Mouse (Mus musculus): ENCODE data around the gene Psmd12. TPM values are rescaled to one million over a fixed set of nuclear protein-coding genes. Genes with fewer than 3 reads are reported as not detected.

Psmd12 gene
- total RNA-seq (2021) = 87.1 and 95.0 TPM in 2 replicates
- long read RNA-seq, experiment 1, transcript Psmd12-201 (11 exons, 1,904 nt) = major isoform, 224 of 240 reads
- long read RNA-seq, experiment 1, partial matches to known transcripts = 6 of 240 reads
- long read RNA-seq, experiment 1, other reads (novel, unspliced or antisense) = 10 of 240 reads
- long read RNA-seq, experiment 2, transcript Psmd12-201 (11 exons, 1,904 nt) = major isoform, 176 of 193 reads
- long read RNA-seq, experiment 2, partial matches to known transcripts = 5 of 193 reads
- long read RNA-seq, experiment 2, other reads (novel, unspliced or antisense) = 12 of 193 reads

DNA sequence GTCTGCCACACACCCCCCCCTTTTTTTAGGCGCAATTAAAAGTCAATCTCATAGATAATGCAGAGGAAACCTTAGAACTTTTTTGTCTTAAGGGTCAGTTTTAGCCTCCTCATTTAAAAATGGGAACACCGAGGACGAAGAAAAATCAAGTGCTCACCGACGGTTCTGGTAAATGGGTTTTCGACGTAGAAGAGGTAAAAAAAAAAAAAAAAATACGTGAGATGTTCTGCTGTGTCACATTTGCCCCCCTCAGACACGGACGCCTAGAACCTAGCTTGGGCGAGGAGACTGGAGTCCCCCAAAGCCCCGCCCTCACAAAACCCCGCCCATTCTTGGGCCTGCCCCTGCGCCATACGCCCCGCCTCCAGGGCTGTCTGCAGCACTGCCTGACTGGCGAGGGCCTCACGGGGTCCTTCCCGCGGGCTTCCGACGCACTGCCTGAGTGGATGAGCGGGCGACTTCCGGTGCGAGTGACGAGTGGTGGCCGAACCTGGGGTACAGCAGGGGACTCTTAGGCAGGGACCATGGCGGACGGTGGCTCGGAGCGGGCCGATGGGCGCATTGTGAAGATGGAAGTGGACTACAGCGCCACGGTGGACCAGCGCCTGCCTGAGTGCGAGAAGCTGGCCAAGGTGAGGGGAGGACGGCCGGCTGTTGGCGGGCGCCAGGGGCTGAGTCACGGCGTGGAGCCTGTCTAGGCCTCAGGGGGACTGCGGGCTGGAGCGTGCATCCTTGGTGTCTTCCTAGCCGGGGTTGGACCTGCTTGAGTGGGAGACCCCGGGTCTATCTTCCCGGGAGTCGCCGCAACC, at the start of gene Psmd12:
TSS of gene Psmd12 (plus strand) at position 432 of the 809 bp plus-strand sequence.
- peak; percentile 98 for DNase-seq

DNA sequence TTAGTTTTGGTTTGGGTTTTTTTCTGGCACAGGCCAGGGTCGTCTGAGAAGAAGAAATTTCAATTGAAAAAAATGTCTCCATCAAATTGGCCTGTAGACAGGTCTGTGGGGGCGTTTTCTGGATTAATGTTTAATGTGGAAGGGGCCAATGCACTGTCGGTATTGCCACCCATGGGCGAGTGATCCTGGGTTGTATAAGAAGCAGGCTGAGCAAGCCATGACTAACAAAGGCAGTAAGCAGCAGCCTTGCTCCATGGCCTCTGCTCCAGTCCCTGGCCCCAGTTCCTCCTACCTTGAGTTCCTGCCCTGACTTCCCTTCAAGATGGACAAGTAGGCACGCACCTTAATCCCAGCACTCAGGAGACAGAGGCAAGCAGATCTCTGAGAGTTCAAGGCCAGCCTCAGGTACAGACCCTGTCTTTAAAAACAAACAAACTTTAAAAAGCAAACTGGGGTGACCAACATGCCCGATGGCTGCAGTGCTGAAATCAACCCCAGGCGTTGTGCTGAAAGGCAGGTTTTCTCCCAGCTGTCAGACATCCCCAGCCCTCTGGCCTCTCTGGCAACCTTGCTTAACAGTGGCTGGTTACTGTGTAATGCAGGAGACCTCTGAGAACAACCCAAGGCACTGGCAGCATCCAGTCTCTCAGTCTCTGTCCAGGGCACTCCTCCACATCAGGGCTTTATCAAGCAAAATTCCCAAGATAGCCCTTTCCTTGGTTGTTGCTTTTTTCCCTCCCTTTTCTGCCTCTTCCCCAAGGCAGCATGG, 47.9 kb upstream of the Psmd12 start:
- peak; percentile 23 for DNase-seq

DNA sequence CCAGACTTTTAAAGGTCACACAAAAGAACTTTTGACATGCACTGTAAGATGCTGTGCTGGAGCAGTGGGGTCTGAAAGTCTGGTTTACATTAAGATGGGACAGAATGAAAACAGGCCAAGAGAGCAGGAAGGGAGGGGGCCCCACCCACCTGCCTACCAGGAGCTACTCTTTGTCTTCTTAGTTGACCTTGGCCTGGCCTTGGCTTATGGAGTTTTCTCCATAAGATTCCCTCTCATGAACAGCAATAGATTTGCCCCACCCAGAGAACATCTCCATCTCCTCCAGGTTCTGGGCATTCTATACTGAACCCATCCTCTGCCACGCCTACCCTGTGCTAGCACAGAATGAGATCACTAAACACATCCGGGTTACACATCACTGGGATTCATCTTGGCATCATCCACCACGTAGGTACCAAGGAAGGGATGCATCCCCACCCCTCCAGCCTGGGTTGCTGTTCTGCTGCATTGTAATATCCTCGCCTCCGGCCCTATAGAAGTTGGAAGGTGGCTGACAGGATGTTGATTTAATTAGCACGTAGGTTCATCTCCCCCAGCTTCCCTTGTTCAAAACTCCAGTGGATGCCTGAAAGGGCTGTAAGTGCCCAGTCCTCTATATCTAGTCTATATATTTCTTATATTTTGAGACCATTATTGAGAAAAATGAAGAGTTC, 43.4 kb upstream of the Psmd12 start:
- DNase-seq = no peak

DNA sequence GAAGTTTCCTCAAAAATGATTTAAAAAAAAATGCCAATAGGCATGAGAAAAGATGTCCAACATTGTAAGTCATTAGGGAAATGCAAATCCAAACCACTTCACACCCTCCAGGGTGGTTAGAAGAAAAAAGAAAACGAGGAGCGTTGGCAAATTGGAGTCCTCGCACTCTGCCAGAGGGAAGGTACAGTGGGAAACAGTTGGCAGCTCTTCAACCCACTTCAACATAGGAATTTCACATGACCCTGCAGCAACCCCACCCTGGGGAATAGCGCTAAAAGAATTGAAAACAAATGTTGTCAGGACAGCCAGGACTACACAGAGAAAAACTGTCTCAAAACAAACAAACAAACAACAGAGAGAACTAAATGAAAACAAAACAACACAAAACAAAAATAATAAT, 41.6 kb upstream of the Psmd12 start:
- DNase-seq = peak; percentile 45

DNA sequence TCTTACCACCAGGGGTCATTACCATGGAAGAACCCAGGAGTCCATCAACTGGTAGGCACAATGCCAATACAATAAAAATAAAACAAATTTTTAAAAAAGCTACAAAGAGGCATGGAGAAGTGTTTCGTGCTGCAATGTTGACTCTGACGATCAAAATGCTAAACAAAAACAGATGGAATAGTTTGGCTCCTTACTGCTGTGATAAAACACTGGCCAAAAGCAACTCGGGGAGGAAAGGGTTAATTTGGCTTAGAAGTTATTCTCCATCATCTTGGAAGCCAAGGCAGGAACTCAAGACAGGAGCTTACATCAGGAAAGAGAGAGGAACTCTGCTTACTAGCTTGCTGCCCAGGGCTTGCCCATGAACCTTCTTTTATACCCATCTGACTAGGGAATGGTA, 41.1 kb upstream of the Psmd12 start:
- DNase-seq = no peak

DNA sequence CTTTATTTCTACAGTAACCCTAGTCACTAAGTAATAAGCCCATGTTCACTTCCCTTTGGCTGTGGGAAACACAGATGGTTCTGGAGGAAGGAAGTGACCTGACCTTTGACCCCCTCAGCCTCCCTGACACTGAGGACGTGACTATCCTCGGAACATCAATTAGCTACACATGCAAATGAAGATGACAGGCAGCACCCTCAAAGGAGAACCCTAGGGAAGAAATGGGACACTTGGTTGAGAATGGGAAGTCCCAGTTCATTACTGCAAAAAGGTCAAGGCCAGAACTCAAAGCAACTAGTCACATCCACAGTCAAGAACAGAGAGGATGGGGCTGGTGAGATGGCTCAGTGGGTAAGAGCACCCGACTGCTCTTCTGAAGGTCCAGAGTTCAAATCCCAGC, 38.2 kb upstream of the Psmd12 start:
- no peak for DNase-seq

DNA sequence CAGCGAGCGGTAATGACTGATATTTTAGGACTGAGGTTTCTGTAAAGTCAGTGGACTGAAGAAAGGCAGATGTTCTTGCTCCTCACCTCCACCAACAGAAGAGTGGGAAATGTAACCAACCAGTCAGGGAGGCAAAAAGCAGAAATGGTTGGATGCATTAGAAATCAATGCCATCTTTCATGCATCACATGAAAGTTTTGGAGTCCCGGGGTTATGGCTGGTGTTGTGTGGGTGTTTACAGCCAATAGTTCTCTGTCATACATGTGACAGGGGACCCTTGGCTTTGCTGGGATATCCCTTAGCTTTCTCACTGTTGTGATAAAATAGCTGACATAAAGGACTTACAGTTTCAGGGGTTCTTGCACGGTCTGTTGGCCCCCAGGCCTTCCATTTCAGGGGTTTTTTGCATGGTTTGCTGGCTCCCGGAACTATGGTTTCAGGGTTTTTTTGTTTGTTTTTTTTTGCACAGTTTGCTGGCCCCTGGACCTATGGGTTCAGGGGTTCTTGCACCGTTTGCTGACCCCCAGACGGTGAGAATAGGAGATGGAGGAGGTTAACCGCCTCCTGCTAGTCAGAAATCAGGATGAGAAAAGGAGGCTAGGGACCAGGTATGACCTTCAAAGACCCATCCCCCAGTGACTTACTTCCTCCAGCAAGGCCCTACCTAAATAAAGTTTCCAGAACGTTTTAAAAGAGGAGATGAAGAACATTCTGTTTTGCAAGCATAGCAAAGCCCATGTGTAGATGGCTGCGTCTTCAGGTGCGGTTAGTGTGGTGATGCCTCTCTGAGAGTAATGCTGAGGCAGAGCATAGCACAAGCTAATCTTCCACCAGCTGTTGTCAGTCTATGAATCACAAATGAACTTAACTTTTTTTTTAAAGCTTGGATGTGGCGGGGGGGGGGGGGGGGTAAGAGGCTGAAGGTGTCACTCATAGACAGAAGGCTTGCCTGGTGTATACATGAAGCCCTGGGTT, 35.9 kb upstream of the Psmd12 start:
- no peak for DNase-seq

DNA sequence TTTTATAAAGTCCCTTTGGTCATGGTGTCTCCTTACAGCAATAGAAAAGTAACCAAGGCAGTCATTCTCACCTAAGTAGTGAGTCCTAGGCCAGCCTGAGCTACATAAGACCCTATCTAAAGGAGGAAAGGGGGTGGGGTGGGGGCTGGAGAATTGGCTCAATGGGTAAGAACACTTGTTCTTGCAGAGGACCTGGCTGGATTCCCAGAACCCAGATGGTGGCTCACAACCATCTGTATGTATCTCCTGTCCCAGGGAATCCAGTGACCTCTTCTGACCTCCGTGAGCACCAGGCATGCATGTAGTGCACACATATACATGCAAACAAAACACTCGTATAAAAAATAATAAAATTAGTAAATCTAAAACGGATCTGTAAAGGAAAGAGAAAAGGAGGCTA, 33.6 kb upstream of the Psmd12 start:
- DNase-seq = no peak

DNA sequence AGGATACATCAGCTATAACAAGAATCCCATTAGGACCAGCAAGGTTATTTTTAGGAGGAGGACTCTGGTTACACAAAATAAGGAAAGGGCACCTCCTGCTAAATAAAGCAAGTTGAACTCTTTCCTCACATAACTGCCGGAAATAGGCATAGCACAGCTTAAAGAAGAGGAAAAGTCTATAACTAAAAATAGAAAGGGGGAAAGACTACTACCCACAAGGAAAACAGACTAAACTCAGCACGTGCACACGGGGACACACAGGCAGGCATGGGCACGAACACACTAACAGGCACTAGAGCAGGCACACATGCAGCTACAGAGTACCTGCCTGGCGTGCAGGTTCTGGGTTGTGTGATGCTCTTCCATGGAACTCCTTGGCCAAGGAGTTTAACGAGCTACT, 32.6 kb upstream of the Psmd12 start:
- DNase-seq = no peak

DNA sequence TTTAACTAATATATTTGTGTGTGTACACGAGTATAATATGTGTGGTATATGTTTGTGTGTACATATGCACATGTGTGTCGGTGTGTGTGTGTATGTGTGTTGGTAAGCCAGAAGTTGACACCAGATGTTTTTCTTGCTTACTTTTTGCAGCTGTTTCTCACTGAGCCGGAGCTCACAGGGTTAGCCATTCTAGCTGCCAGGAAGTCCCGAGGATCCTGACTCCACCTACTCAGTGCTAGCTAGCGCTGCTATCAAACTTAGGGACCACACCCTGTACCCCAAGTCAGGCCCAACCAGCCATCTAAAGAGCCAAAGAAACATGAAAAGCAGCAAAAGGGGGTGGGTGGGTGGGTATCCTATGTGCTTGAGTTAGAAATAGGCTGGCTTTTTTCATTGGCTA, 31.9 kb upstream of the Psmd12 start:
- DNase-seq = peak; percentile 21

DNA sequence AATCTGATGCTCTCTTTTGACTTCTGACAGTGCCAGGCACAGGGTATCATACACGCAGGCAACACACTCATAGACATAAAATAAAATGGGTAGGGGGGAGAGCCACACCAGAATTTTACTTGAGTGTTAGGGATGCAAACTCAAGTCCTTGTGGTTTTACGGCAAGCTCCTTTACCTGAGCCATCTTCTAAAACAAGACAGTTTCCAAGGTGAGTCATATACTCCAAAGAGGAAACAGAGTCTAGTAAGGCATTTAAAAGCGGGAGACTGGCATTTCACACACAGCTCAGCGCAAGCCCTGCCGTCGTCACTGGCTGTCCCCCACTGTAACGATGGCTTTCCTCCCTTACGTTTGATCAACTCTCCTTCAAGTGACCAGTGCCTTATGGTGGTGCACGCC, 31.4 kb upstream of the Psmd12 start:
- no peak for DNase-seq

DNA sequence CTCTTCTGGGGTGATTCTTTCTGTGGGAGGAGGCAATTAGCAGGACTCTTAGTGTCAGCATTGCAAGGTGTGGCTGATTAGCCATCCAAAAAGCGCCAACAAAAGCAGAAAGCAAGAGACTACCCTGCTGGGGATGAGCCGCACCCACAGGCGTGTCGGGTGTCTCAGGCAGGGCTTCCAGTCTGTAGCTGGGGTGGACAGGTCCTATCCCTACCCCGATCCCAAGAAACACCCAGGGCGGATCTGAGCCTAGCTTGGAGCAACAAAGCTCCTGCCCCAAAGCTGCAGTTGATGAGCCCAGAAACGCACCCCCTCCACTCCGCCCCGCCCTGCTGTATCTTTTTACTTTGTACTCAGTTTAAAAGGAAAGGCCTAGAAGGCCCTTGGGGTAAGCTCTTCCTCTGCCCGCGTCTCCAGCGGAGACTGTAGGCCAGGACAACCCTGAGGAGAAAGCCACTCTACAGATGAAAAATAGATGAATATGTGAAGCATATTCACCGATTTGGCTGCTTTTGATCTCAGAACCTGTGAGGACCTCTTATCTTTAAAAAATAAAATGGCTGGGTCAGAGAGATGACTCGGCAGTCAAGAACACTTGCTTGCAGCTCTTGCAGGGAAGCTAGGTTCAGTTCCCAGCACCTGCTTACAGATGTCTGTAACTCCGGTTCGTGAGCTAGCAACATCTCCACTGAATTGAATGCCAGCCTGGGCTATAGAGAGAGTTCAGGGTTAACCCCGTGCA, 29.9 kb upstream of the Psmd12 start:
- DNase-seq = no peak

DNA sequence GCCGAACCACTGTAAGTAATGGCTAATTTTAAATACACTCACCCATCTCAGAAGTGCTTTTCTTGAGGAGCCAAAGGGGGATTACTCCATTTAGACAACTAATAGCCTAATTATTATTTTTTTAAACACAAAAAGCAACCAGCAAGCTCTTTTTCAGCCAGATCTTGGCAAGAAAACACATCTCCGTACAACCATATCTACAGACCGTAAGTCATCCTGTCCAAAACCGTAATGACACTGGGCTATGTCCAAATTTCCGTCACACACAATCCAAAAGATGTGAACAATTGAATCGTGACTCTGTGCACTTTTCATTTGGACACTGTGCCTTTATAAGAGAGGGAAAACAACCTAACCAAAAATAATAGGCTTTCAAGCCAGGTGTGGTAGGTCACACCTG, 29.2 kb upstream of the Psmd12 start:
- DNase-seq = peak; percentile 22

DNA sequence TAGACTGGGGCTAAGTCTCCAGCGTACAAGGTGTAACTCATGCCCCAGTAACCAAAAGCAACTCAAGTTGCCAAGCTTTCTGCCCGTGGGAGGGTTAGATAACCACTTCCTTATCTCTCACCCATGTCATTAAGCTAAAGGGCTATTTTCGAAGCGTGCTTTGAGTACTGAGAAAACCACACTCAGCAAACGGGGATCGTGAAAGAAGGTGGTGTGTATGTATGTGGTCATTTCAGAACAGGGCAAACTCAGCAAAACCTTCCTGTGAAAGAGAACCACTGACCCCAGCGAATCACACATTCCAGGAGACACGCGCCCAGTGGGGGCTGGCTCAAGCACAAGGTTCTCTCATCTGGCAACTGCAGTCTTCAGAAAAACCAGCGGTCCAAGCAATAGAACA, 28.2 kb upstream of the Psmd12 start:
- no peak for DNase-seq

DNA sequence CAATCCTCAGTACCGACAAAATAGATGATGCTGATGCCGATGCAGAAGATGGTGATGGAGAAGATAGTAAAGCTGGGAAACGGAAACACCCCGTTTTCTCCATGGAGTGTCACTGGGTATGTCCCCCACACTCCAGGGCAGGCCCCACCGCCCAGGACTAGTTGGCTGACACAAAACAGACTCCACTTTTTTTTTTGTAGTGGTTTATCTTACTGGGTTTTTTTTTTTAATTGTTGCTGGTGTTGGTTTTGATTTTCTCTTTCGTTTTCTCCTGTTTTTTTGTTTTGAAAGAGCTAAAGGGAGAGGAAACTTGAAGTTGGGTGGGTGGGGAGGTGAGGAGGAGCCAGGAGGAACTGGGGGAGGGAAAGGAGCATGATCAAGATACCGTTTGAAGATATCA, 27.2 kb upstream of the Psmd12 start:
- DNase-seq = no peak

DNA sequence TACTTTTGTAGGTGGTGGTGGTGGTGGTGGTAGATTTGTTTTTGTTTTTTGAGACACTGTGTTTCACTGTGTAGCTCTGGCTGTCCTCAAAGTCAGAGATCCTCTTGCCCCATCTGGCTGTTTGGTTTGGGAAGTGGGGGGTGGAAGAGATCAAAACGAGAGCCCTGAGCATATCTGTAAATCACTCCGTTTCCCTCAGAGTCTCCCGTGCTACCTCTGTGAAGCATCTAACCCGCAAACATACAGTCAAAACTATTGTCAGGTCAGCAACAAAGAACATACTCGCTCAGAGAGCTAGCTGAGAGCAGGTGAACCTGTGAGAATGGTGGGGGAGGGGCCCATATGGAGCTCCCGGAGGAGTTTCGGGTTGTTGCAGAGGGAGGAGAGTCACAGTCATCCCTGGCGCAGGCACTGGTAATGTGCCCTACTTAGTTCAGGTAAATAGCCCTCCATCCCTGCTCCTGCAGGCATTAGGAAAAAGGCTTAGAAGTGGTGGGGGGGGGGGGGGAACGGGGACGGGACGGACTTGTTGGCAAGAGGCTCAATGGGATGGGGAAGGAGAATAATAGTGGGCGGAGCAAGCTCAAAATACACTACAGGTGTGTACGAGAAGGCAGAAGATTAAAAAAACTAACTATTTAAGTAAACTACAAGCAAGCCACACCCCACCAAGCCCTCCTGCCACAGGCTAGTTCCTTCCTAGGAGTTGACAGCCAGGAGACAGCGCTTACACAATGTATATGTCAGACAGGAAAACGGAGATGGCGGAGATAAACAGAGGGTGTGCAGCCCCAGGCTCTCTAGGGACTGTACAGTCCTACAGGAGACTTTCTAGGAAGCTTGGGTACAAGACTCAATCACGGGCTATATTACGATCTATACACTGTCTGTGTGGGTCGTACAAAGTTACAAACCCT, 24.5 kb upstream of the Psmd12 start:
- no peak for DNase-seq

DNA sequence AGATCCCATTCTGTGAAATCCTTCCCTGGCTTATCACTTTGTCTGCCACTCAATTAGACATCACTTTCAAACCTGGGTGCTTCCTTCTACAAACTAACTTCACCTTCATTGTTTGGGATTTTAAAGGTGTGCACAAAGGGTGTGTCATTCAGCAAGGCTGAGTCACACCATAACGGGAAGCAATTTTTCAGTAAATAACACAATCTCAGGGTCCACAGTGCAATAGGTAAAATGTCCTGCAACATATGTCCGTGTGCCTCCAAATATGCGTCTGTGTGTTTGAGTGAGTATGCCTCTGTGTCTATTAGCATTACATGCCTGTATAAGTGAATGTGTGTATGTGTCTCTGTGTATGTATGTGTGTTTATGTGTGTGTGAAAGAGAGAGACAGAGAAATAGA, 22.0 kb upstream of the Psmd12 start:
- no peak for DNase-seq

DNA sequence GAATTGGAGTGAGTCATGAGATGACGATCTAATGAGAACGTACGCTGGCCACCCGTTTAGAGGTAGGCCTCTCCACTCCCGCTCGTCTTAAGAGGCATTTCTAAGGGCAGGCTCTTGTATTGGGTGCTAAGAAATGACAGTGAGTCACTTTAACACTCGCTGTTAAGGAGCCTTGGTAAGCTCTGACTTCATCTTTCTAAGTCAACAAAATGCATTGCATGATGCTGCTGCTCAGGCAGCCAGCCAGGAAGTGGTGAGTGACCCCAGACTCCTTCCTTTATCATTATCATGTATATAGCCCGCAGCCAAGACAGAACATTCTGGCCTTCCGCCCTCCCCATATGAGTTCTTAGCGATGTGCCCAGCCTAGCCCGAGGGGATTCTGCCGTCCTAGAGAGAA, 21.0 kb upstream of the Psmd12 start:
- DNase-seq = peak; percentile 34

DNA sequence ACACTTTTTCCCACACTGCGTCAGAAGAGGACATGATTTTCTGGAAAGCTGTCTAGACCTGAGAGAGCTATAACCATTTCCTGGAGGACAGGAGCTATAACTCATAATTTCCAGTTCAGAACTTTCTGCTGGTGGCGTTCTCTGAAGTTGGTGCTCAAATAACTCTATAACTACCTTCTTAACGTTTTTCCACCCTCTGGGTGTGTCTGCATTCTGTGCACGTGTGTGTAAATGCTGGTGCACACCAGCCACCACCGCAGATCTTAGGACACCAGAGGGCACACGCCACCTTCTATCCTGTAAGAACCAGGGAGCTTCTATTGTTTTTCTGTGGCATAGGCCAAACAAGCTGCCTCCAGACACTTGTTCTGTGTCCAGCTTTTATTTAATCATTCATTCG, 20.3 kb upstream of the Psmd12 start:
- no peak for DNase-seq
